Mouse (Mus musculus) cerebellum, adult 2 months (tissue): ENCODE data around the gene Ttn. TPM values are rescaled to one million over a fixed set of nuclear protein-coding genes. Genes with fewer than 3 reads are reported as not detected.

Source experiments
- DNase-seq, 2 experiments: peaks; one replicate each; pipeline ENCODE4 v3.0.0; 2021
- H3K27ac ChIP-seq: fragments of 200-500 bp; 2 replicates; pipeline ENCODE4 v1.5.1; 2012; ENCODE audit warnings: low read length, control low read depth, inconsistent platforms; ENCODE audit not compliant: insufficient read depth
- H3K27me3 ChIP-seq: fragments of 200-500 bp; 2 replicates; pipeline ENCODE4 v1.6.1; 2012; ENCODE audit warnings: inconsistent platforms, mild to moderate bottlenecking, low read length, moderate library complexity; ENCODE audit not compliant: control insufficient read depth, insufficient read depth
- H3K4me1 ChIP-seq: fragments of 200-500 bp; 2 replicates; pipeline ENCODE4 v1.6.1; 2011; ENCODE audit warnings: low read length; ENCODE audit not compliant: control insufficient read depth, insufficient read depth
- H3K4me3 ChIP-seq: fragments of 200-500 bp; replicated peaks from 2 replicates; pipeline ENCODE3; 2011; ENCODE audit warnings: mild to moderate bottlenecking, low read depth, low read length, control low read depth; ENCODE audit not compliant: insufficient read depth
- CTCF ChIP-seq: fragments of 200-500 bp; IDR thresholded peaks from 2 replicates; pipeline ENCODE4 v1.5.1; 2011; ENCODE audit warnings: low read depth, mild to moderate bottlenecking, control low read depth, low read length, moderate library complexity, borderline replicate concordance; ENCODE audit not compliant: insufficient read depth
- POLR2A ChIP-seq: fragments of 200-500 bp; IDR thresholded peaks from 2 replicates; pipeline ENCODE4 v1.6.1; 2011; ENCODE audit warnings: low read length, control low read depth, borderline replicate concordance; ENCODE audit not compliant: insufficient read depth
- WGBS: fragments of 180-500 bp; shearing (Covaris S2); methylation state at CpG from one replicate; pipeline ENCODE4 v1.1.7; 2018; 5-methylcytosine and 5-hydroxymethylcytosine counted together
- polyA plus RNA-seq: library from polyadenylated mRNA; depleted of rRNA; stranded (reverse); fragments of >200 nt; gene quantifications from 2 replicates; pipeline ENCODE4 v1.2.3, GENCODE M21; 2012

The Ttn gene
- polyA plus RNA-seq, 1 experiment = 0.47 TPM

GRCm38 (mm10) chr2:76992493-76993201 lies 10.3 kb upstream of the Ttn start:
- H3K4me1 ChIP-seq = no peaks in the 10 kb centered on the region
- TF ChIP-seq CTCF = no peak
- TF ChIP-seq POLR2A = no peak
- H3K27me3 ChIP-seq = no peaks in the 10 kb centered on the region
- WGBS = 70% methylated on average over 5 of the region's 5 CpGs
- no peak overlapping the region for H3K4me3 ChIP-seq
- DNase-seq = no peak
- no peak overlapping the region for H3K27ac ChIP-seq

- Histone ChIP-seq H3K4me1 (no peaks in the 10 kb centered on the region), H3K4me3 (no peak overlapping the region), H3K27me3 (no peaks in the 10 kb centered on the region), H3K27ac (no peak overlapping the region)
- WGBS = 97% methylated on average over 4 of the region's 4 CpGs
- DNase-seq = no peak
- TF ChIP-seq CTCF (no peak), POLR2A (no peak)
Observed at GRCm38 (mm10) chr2:76987317-76987716, 5.0 kb upstream of the Ttn start.

GRCm38 (mm10) chr2:76984384-76984783 lies 2.0 kb upstream of the Ttn start:
- no peak overlapping the region for H3K4me3 ChIP-seq
- no peaks in the 10 kb centered on the region for H3K4me1 ChIP-seq
- no peak for DNase-seq
- no peak for TF ChIP-seq CTCF
- TF ChIP-seq POLR2A = no peak
- H3K27me3 ChIP-seq = no peaks in the 10 kb centered on the region
- no peak overlapping the region for H3K27ac ChIP-seq
- WGBS = 68% methylated on average over 5 of the region's 5 CpGs

- Histone ChIP-seq H3K4me1 (no peaks in the 10 kb centered on the region), H3K27me3 (no peaks in the 10 kb centered on the region), H3K27ac (no peak overlapping the region), H3K4me3 (no peak overlapping the region)
- DNase-seq = no peak
- 82% methylated on average over 5 of the region's 5 CpGs for WGBS
- no peak for TF ChIP-seq POLR2A
- no peak for TF ChIP-seq CTCF
Observed at GRCm38 (mm10) chr2:76983601-76984000, 1.3 kb upstream of the Ttn start.

- no peaks in the 10 kb centered on the region for H3K27me3 ChIP-seq
- H3K4me3 ChIP-seq = no peak overlapping the region
- H3K27ac ChIP-seq = no peak overlapping the region
- no peaks in the 10 kb centered on the region for H3K4me1 ChIP-seq
- no peak for TF ChIP-seq POLR2A
- no peak for TF ChIP-seq CTCF
- no peak for DNase-seq
- WGBS = 76% methylated on average over 5 of the region's 5 CpGs
Observed at GRCm38 (mm10) chr2:76981717-76982116, 630 bp downstream of the Ttn start.

- no peak overlapping the region for H3K4me3 ChIP-seq
- no peak overlapping the region for H3K27ac ChIP-seq
- H3K27me3 ChIP-seq = no peaks in the 10 kb centered on the region
- H3K4me1 ChIP-seq = no peaks in the 10 kb centered on the region
- TF ChIP-seq POLR2A (no peak), CTCF (peak; percentile 25; the same call in 1 of the 2 replicates)
- WGBS = 59% methylated on average over 9 of the region's 9 CpGs
- DNase-seq = no peak
Observed at GRCm38 (mm10) chr2:76980146-76980545, 2.2 kb downstream of the Ttn start.

- WGBS = 71% methylated on average over 6 of the region's 6 CpGs
- Histone ChIP-seq H3K4me1 (no peaks in the 10 kb centered on the region), H3K4me3 (no peak overlapping the region), H3K27me3 (no peaks in the 10 kb centered on the region), H3K27ac (no peak overlapping the region)
- TF ChIP-seq CTCF (no peak), POLR2A (no peak)
- DNase-seq = no peak
Observed at GRCm38 (mm10) chr2:76977650-76978049, 4.7 kb downstream of the Ttn start.

GRCm38 (mm10) chr2:76972051-76972450 lies 10.3 kb downstream of the Ttn start:
- no peaks in the 10 kb centered on the region for H3K27me3 ChIP-seq
- H3K27ac ChIP-seq = no peak overlapping the region
- H3K4me1 ChIP-seq = no peaks in the 10 kb centered on the region
- no peak overlapping the region for H3K4me3 ChIP-seq
- WGBS = 66% methylated on average over 4 of the region's 4 CpGs
- TF ChIP-seq CTCF = no peak
- no peak for TF ChIP-seq POLR2A
- DNase-seq = no peak
